Mouse (Mus musculus) bone marrow, adult 2 months (tissue): ENCODE results near the gene Phf14.

Experiments used
- CTCF ChIP-seq: fragments of 200-500 bp; IDR thresholded peaks from 2 replicates; pipeline ENCODE4 v1.5.1; 2011; ENCODE audit warnings: low read length, control low read depth; ENCODE audit not compliant: control insufficient read depth, insufficient read depth
- POLR2A ChIP-seq: fragments of 200-500 bp; IDR thresholded peaks from 2 replicates; pipeline ENCODE4 v1.6.1; 2011; ENCODE audit warnings: low read depth, mild to moderate bottlenecking, control low read depth, low read length, borderline replicate concordance; ENCODE audit not compliant: control insufficient read depth

GRCm38 (mm10) chr6:12116926-12117818 is 209.6 kb downstream of the Phf14 start:
- TF ChIP-seq POLR2A (no peak), CTCF (no peak)
